Mouse (Mus musculus): ENCODE measurements around the gene Kirrel.

Gene Kirrel

GRCm38 (mm10) chr3:87165291-87165881 is 9.2 kb downstream of the Kirrel start:
- no peak for DNase-seq

- no peak for DNase-seq
Measured at GRCm38 (mm10) chr3:87164099-87164815, 10.3 kb downstream of the Kirrel start.

- no peak for DNase-seq
Measured at GRCm38 (mm10) chr3:87163116-87163515, 11.4 kb downstream of the Kirrel start.

DNA sequence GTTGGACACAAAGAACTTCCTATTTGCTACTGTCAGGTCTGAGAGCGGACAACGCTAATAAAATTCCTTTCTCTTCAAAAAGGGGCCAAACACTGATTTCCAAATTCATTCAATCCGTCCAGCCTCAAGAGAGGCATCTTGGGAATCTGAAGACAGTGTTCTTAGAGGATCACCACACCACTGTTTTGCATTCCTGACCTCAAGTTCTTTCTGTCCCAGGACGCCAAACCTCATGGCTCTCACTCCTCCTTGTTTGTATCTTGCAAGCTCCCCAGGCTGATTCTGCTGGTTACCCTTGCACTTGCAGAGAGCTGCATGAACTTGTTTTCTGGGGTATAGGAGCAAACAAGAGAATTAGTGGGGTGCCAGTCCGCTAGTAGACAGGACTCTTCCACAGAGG is 12.2 kb downstream of the Kirrel start:
- DNase-seq, result no peak

- no peak for DNase-seq
Measured at GRCm38 (mm10) chr3:87161601-87162000, 12.9 kb downstream of the Kirrel start.

- DNase-seq, result no peak
Measured at GRCm38 (mm10) chr3:87160819-87161509, 13.6 kb downstream of the Kirrel start.

DNA sequence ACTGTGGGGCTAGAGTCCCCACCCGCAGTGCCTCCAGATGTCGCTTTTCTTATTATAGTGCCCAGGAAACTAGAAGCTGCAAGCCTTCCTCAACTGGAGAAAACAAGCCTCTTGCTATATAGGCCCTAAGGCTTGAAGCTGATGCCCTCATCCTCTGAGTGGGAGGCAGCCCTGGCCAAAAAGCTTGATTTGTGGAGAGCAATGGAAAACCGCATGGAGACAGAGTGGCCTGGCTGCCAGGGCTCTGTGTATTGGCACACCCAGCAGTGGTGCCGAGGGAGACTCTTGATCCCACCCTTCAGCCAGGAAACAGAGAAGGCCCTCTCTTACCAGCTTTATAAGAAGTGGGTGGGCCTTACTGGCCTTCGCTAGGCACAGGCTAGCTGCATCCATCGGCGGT is 15.4 kb downstream of the Kirrel start:
- DNase-seq, result no peak

DNA sequence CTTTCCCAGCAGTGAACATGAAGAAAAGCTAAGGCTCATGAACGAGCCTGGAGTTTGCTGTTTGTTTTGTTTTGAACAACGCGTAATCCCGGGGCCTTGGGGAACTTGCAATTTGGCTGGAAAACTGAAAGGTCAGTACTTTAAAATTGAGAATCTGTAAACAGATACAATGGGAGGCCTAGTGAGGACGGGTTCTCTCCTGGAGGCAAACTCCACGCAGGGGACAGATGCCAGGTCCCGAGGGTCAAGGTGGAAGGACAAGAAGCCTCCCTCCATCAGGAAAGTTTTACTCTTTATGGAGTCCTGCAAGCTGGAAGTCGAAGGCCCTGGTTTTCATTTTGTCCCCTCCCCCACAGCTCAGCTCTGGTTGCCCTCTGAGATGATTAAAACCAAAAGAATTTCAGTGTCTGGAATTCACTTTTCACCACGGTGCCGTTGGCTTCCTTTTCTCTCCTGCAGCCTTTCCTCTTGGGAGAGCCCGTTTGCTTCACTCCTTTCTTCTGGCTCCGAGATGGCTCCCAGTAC is 16.7 kb downstream of the Kirrel start:
- no peak for DNase-seq

GRCm38 (mm10) chr3:87157297-87157696 is 17.2 kb downstream of the Kirrel start:
- no peak for DNase-seq

- no peak for DNase-seq
Measured at GRCm38 (mm10) chr3:87154398-87155287, 19.9 kb downstream of the Kirrel start.

- no peak for DNase-seq
Measured at GRCm38 (mm10) chr3:87153038-87153437, 21.5 kb downstream of the Kirrel start.

DNA sequence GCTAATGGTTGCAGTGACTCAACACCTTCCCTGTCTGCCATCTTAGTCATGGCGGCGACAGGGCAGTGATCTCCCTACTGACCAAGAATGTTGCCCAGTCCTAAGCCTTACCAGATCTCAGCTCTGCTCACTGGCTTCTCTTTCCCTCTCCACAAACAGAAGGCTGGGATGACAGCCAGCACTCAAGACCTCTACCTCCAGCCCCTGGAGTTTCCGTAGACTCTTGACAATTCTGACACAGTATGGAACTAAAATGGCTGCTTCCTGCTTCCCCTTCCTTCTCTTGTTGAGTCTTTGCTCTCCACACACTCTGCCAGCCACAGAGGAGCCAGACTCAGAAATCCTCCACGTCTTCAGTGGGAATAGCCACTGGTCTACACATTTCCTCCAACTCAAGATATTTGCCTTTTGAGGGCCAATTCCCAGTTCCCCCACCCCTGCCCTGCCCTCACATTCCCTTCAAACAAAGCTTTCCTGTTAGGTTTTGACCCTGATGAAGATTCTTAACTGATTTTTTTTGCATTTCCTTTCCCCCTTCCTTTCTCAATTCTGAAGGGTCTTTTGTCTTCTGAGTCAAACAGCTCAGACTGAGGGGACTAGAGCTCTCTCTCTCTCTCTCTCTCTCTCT is 22.3 kb downstream of the Kirrel start:
- no peak for DNase-seq

GRCm38 (mm10) chr3:87151294-87151826 is 23.2 kb downstream of the Kirrel start:
- no peak for DNase-seq

- no peak for DNase-seq
Measured at GRCm38 (mm10) chr3:87150689-87151244, 23.8 kb downstream of the Kirrel start.

GRCm38 (mm10) chr3:87150056-87150688 is 24.4 kb downstream of the Kirrel start:
- DNase-seq, result no peak

GRCm38 (mm10) chr3:87149425-87149824 is 25.1 kb downstream of the Kirrel start:
- no peak for DNase-seq

DNA sequence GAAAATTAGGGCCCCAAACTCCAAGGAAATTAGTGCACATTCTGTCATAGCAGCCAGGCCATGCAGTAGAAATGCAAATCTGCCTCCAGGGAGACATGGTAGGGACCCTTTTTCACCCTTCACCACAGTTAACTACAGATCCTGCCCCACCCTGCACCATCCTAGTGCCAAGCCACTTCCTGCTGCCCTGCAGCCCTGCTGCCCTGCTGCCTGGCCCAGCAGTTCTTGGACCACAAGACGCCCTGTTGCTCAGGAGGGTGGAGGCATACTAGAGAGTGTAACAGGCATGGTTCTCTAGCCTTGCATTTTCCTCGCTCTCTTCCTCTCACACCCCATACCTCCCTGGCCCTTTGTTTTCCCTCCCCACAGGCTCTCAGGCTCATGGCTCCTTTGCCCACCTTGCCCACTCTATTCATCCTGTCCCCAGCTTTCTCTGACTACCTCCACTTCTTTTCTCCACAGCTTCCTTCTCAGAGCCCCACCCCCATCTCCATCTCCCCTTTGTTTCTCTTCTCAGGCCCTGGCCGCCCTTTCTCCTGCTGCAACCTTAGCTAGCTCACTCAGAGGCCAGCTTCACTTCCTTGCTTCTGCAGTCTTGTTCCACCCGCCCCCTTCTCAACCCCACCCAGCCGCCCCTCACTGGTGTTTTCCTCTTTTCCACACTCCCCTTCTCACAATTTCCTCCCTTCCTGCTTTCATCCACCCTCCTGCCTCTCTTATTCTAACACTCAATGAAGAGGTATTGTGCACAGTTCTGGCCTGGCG is 29.9 kb downstream of the Kirrel start:
- DNase-seq, result no peak

GRCm38 (mm10) chr3:87140284-87140683 is 34.3 kb downstream of the Kirrel start:
- no peak for DNase-seq

DNA sequence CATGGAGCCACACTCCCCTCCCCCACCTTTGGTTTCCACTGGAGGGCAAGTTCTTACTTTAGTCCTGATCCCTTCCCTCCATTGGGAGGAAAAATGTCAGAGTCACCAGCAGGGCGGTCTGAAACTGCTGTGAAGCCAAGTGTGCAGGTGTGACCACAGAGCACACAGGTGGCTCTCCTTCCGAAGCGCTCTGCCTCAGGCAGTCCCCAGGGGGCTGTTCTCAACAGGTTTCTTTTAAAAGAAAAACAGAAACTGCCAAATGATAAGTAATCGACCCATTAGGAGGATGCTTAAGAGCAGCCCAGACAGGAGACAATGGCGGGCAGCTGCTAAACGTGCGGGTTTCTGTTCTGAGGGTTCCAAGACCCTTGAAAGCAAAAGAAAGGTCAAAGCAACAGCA is 37.8 kb downstream of the Kirrel start:
- no peak for DNase-seq

GRCm38 (mm10) chr3:87134951-87135350 is 39.6 kb downstream of the Kirrel start:
- no peak for DNase-seq
